Mouse (Mus musculus) kidney, postnatal 36 days (tissue): ENCODE measurements around the gene Pycr2.
"Not testable (repeated sequence)": the region's sequence is repeated elsewhere in the genome, so short reads cannot be mapped to it uniquely, and the experiment has no call there.

Source experiments
- DNase-seq, 2 experiments: peaks; one replicate each; pipeline ENCODE4 v3.0.0; 2021 to 2022; ENCODE audit warnings: mixed read lengths in 2 of 2

The Pycr2 gene

DNA sequence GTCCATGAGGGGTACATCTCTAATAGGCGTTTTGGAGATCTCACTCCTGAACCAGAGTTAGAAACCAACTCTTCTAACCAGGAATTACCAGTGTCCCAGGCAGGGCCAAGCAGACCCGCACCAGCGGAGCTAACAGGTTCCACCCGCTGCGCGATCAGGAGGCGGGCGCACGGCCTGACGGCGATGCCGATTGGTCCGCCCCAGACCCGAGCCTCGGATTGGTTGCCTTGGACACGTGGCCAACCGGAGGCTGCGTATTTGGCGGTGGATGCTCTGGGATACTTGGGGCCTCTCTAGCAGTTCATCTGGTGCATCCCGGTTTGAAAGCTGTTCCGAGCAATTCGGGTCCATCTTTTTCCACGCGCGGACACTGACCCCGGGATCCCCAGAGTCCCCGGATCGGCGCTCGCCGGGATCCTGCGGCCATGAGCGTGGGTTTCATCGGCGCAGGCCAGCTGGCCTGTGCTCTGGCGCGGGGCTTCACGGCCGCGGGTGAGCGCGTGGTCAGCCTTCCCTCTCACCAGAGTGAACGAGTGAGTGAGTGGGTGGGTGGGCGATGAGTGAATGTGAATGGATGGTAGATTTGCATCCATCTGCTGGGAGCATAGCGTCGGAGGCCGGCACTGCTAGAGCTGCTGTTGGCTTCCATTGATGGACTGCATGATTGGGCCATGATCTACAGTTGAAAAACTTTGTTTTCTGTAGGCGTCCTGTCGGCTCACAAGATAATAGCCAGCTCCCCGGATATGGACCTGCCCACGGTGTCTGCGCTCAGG lies at the start of gene Pycr2:
Pycr2 (plus strand) TSS at position 255 of the 776 bp plus-strand sequence.
- DNase-seq, result peak; percentile 96

GRCm38 (mm10) chr1:180858763-180859162 lies 45.3 kb upstream of the Pycr2 start:
- DNase-seq, result no peak

DNA sequence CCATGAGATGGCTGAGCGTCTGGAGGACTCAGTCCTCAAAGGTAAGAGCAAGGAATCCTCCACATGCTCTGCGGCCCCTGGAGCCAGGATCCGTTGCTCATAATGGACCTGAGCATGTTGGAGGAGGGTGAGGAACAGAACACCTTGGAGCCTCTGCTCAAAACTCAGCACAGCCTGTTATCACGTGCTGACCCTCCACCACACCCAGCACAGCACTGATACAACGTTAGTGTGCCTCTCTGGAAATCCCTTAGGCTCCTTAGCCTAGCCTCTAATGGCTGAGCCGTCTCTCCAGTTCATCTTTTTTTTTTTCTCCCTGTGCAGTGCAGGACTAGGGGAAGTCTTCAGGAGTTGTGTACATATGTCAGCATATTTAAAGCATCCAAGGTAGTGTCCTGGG lies 44.1 kb upstream of the Pycr2 start:
- no peak for DNase-seq

DNA sequence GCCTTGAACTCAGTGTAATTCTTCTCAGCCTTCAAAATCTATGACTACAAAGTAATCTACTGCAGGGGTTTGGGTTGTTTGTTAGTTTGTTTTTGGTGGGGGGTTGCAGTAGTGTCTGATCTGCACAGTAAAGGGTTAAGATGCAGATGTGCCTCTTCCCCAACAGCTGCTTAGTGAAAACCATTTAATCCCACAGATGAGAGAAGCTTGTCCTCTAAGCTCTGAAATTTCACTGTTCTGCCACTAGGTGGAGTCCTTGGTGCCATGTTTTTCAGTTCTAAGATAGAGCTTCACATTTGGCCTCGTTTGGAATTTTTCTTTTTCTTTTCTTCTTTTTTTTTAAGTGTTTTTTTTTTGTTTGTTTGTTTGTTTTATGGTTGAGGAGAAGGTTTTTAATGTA lies 40.5 kb upstream of the Pycr2 start:
- DNase-seq, result peak; percentile 24 to 33

DNA sequence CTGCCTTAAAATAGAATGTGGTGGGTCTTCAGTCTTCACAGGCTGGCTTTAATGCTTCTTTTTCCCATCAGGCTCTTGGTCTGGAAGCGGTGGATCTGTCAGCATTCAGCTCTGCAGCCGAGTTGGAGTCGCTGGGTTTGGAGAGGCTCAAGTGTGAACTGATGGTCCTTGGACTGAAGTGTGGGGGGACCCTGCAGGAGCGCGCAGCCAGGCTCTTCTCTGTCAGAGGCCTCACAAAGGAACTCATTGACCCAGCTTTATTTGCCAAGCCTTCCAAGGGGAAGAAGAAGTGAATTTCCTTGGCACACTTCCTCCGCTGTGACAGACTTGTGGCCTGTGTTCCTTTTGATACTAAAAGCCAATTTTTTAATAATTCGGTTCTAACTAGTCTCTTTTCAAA lies 38.1 kb upstream of the Pycr2 start:
- DNase-seq, result no peak

DNA sequence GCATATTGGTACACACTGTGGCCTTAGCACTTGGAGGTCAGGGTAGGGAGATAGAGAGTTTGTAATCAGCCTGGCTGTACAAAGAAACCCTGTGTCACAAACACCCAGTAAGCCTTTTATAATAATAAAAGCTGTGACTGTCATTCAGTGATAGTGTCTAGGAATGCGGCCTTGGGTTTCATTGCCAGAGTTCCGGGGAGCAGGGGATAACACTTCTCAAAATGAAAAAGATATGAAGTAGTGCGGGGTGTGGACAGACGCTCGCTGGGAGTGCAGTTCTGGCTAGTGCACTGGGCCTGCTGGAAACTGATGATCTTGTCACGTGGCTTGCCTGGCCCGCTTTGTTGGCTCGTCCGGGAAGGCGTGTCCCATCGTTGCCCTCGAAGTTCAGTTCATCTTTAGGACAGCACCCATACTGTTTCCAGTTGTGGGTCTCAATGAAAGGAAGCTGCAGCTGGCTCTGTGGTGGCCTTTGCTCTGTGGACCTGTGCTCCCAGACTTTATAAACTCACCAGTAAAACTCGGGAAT lies 33.9 kb upstream of the Pycr2 start:
- DNase-seq, result no peak

- DNase-seq, result peak; percentile 45 to 80
Observed at GRCm38 (mm10) chr1:180873861-180874484, 30.1 kb upstream of the Pycr2 start.

DNA sequence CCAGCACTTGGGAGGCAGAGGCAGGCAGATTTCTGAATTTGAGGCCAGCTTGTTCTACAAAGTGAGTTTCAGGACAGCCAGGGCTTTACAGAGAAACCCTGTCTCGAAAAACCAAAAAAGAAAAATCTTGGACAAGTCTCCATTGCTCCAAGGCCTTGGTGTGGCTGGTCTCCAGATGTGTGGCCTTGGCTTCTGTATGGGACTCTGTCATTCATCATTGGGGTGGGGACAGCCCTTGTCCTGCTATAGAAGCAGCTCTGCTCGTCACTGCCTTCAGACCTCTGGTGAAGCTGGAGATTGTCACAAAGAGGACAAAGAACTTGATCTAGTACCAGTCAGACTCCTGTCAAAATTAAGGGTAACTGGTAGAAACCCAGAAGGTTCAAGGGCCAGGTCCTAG lies 29.5 kb upstream of the Pycr2 start:
- DNase-seq, result no peak

- no peak for DNase-seq
Observed at GRCm38 (mm10) chr1:180875126-180875525, 29.0 kb upstream of the Pycr2 start.

GRCm38 (mm10) chr1:180877466-180877865 lies 26.6 kb upstream of the Pycr2 start:
- no peak for DNase-seq

GRCm38 (mm10) chr1:180881768-180882167 lies 22.3 kb upstream of the Pycr2 start:
- no peak for DNase-seq

DNA sequence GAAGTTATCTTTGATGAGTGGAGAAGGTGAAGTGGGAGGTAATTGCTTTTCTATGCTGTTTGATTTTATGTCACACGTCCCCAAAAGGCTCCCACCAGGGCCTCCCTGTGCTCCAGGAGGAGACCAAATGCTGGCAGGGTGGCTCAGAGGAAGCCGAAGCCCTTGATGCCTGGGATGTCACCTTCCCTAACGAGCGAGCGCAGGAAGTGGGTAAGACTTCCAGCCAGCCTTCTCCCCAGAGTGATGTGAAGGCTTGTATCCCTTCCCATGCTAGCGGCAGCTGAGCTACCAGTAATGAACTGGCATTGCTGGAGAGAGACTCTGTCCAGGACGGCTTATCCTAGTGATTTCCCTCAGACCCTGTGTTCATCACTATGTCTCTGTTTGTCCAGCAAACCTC lies 20.4 kb upstream of the Pycr2 start:
- DNase-seq, result no peak

- no peak for DNase-seq
Observed at GRCm38 (mm10) chr1:180884484-180884883, 19.6 kb upstream of the Pycr2 start.

DNA sequence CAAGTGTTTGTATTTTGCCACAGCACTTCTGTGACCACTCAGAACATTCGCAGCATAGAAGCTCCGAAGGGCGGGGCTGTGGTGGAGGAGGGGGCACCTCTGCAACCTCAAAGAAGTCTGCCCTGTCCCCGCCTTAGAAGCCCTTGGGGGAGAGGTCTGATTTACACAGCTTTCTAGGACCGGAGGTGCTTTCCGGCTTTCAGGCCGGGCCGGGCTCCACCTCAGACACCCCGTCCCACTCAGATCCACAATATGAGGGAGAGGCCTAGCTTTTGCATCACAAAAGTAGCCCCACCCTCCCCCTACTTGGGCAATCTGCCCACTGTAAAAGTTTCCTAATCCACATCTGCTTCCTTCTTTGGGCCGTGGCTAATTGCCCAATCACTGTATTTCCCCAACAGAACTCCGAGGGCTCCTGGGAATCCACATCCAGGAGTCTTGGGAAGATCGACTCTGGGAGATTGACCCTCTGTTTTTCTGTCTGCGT lies 15.5 kb upstream of the Pycr2 start:
- peak; percentile 86 to 87 for DNase-seq

DNA sequence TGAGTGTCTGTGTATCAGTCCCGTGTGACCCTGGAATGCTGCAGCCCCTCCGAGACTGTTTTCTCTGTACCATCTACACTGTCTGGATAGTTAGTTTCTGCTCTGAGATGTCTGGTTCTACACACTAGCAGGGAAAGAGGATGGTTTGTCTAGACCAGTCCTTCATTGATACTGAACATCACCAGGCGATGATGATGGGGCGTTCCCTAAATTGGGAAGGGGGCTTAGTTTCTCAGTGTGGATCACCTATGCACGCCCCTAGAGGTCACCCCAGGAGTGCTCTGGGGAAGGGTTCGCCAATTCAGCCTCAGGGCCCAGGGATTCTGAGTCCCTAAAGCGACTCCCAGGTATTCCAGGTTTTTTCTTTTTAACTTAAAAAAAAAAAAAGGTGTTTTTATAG lies 14.9 kb upstream of the Pycr2 start:
- DNase-seq, result no peak

DNA sequence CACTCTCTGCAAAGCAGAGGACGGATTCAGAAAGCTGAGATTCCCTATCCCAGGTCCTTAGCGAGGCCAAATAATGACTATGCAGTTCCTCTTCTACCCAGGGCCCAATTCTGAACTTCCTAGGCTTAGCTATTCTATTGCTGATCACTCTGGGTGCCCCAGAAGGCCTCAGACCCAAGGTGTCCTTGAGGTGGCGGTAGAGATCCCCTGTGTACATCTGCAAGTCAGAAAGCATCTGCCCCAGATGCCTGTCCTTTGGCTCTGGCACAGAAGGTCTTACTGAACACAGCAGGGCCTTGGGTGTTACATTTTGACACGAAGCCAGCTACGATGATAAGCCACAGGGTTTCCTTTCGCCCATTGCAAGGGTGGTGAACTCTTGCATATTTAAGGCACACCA lies 14.3 kb upstream of the Pycr2 start:
- DNase-seq, result peak in 1 of 2 experiments; percentile 25

- DNase-seq, result no peak
Observed at GRCm38 (mm10) chr1:180892808-180893207, 11.3 kb upstream of the Pycr2 start, which contains the start of gene Lefty2. Lefty2 (plus strand) TSS chr1:180893108.

DNA sequence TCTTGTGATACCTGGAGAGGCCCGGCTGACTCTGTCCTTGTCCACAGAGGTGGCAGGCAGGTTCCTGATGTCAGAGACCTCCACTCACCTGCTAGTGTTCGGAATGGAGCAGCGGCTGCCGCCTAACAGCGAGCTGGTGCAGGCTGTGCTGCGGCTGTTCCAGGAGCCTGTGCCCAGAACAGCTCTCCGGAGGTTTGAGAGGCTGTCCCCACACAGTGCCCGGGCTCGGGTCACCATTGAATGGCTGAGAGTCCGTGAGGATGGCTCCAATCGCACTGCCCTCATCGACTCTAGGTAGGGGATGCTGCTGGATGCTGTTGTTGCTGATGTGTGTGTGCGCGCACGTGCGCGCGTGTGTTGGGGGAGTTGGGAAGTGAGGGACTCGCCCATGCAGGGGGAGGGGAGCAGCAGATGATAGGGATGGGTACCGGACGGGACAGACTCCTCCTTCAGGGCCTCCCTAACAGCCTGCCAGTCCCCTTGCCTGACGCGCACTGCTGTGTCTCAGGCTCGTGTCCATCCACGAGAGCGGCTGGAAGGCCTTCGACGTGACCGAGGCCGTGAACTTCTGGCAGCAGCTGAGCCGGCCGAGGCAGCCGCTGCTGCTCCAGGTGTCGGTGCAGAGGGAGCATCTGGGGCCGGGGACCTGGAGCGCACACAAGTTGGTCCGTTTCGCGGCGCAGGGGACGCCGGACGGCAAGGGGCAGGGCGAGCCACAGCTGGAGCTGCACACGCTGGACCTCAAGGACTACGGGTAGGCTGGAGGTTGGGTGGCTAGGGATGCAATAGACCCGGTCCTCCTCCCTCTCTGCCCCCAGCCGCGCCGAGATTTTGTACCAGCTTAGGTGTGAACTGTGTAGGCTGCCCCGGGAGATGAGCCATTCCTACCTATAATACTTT lies 9.8 kb upstream of the Pycr2 start:
- not testable (repeated sequence) for DNase-seq

- DNase-seq, result peak; percentile 39 to 59
Observed at GRCm38 (mm10) chr1:180901107-180901506, 3.0 kb upstream of the Pycr2 start.

DNA sequence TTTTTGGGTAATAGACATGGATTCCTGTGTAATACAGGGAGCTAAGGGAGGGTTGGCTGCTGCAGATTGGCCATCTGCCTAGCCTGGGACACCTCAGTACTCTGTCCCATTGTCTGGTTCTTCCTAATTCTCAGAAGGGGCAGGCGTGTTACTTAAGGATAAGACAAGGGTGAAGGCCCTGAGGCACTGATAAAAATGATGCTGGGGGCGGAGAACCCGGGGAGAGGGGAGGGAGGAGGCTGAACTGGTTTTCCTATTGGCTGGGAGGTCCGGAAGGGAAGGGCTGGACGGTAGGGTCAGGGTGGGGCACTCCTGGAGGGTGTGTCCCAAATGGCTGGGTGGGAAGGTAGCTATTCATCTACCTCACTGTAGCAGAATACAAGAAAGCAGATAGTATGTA lies 1.2 kb upstream of the Pycr2 start:
- no peak for DNase-seq

GRCm38 (mm10) chr1:180903666-180904038 lies 441 bp upstream of the Pycr2 start:
- DNase-seq, result peak in 1 of 2 experiments; percentile 55

- no peak for DNase-seq
Observed at GRCm38 (mm10) chr1:180904815-180905080, 655 bp downstream of the Pycr2 start.

GRCm38 (mm10) chr1:180905307-180905706 lies 1.2 kb downstream of the Pycr2 start:
- DNase-seq, result no peak
